Mouse (Mus musculus) adrenal gland, postnatal 25 days (tissue): ENCODE measurements around the gene Tns3. TPM values are rescaled to one million over a fixed set of nuclear protein-coding genes. Genes with fewer than 3 reads are reported as not detected.
A peak's percentile ranks its signal among the peaks of the same experiment; 100 is the strongest.
"Not testable (repeated sequence)": the region's sequence is repeated elsewhere in the genome, so short reads cannot be mapped to it uniquely, and the experiment has no call there.

Experiments used
- DNase-seq: peaks from one replicate; pipeline ENCODE4 v3.0.0; 2021; ENCODE audit warnings: mixed read lengths
- total RNA-seq: library from RNA; stranded (reverse); gene quantifications from 2 replicates; pipeline ENCODE4 v1.2.3, GENCODE M21; 2021

Gene Tns3
- total RNA-seq, 1 experiment from 2014 or later, result 71.1 TPM

GRCm38 (mm10) chr11:8575217-8576180 lies 88.8 kb downstream of the Tns3 start:
- DNase-seq, result no peak

GRCm38 (mm10) chr11:8574562-8574961 lies 89.8 kb downstream of the Tns3 start:
- DNase-seq, result no peak

GRCm38 (mm10) chr11:8572762-8573161 lies 91.6 kb downstream of the Tns3 start:
- DNase-seq, result no peak

GRCm38 (mm10) chr11:8569232-8570028 lies 94.9 kb downstream of the Tns3 start:
- DNase-seq, result no peak

- no peak for DNase-seq
These were observed 95.5 kb downstream of the Tns3 start for GRCm38 (mm10) chr11:8568829-8569228.

- no peak for DNase-seq
These were observed 98.0 kb downstream of the Tns3 start for GRCm38 (mm10) chr11:8566250-8566853.

GRCm38 (mm10) chr11:8558761-8559282 lies 105.5 kb downstream of the Tns3 start:
- no peak for DNase-seq

- DNase-seq, result no peak
These were observed 106.1 kb downstream of the Tns3 start for GRCm38 (mm10) chr11:8558258-8558657.

- no peak for DNase-seq
These were observed 107.3 kb downstream of the Tns3 start for GRCm38 (mm10) chr11:8557006-8557405.

- no peak for DNase-seq
These were observed 112.6 kb downstream of the Tns3 start for GRCm38 (mm10) chr11:8551710-8552109.

- DNase-seq, result no peak
These were observed 116.7 kb downstream of the Tns3 start for GRCm38 (mm10) chr11:8547661-8548060.

GRCm38 (mm10) chr11:8545798-8546197 lies 118.5 kb downstream of the Tns3 start:
- DNase-seq, result no peak

GRCm38 (mm10) chr11:8544355-8544754 lies 120.0 kb downstream of the Tns3 start:
- DNase-seq, result no peak

- no peak for DNase-seq
These were observed 123.0 kb downstream of the Tns3 start for GRCm38 (mm10) chr11:8541222-8541815.

GRCm38 (mm10) chr11:8539593-8540265 lies 124.6 kb downstream of the Tns3 start:
- DNase-seq, result no peak

- no peak for DNase-seq
These were observed 127.2 kb downstream of the Tns3 start for GRCm38 (mm10) chr11:8537013-8537614.

GRCm38 (mm10) chr11:8534893-8535292 lies 129.4 kb downstream of the Tns3 start:
- DNase-seq, result peak; percentile 76

GRCm38 (mm10) chr11:8532771-8533170 lies 131.6 kb downstream of the Tns3 start:
- DNase-seq, result not testable (repeated sequence)

GRCm38 (mm10) chr11:8532112-8532747 lies 132.1 kb downstream of the Tns3 start:
- DNase-seq, result no peak

- no peak for DNase-seq
These were observed 133.8 kb downstream of the Tns3 start for GRCm38 (mm10) chr11:8530506-8530905.
